Mouse (Mus musculus) embryo, embryonic 11.5 days (tissue): ENCODE results near the gene Ror1.

Source experiments
- DNase-seq: peaks from one replicate; pipeline ENCODE4 v3.0.0-alpha.2; 2012; ENCODE audit warnings: low read depth, low spot score

Ror1 gene

GRCm38 (mm10) chr4:100386272-100386988, 290.8 kb downstream of the Ror1 start:
- no peak for DNase-seq

GRCm38 (mm10) chr4:100390436-100390835, 294.8 kb downstream of the Ror1 start:
- no peak for DNase-seq

- DNase-seq, result no peak
Observed at GRCm38 (mm10) chr4:100391021-100391420, 295.4 kb downstream of the Ror1 start.

GRCm38 (mm10) chr4:100393374-100394061, 297.9 kb downstream of the Ror1 start:
- DNase-seq, result no peak

- DNase-seq, result no peak
Observed at GRCm38 (mm10) chr4:100395407-100395806, 299.8 kb downstream of the Ror1 start.

GRCm38 (mm10) chr4:100398079-100398478, 302.5 kb downstream of the Ror1 start:
- no peak for DNase-seq

- DNase-seq, result no peak
Observed at GRCm38 (mm10) chr4:100401078-100401477, 305.5 kb downstream of the Ror1 start.

- DNase-seq, result no peak
Observed at GRCm38 (mm10) chr4:100401581-100402470, 306.2 kb downstream of the Ror1 start.

- peak; percentile 57 for DNase-seq
Observed at GRCm38 (mm10) chr4:100407261-100407874, 311.8 kb downstream of the Ror1 start.

GRCm38 (mm10) chr4:100409521-100409920, 313.9 kb downstream of the Ror1 start:
- no peak for DNase-seq

GRCm38 (mm10) chr4:100411841-100412539, 316.4 kb downstream of the Ror1 start:
- no peak for DNase-seq

GRCm38 (mm10) chr4:100422756-100423155, 327.2 kb downstream of the Ror1 start:
- DNase-seq, result no peak

GRCm38 (mm10) chr4:100426101-100426500, 330.5 kb downstream of the Ror1 start:
- DNase-seq, result no peak

- DNase-seq, result no peak
Observed at GRCm38 (mm10) chr4:100429371-100429900, 333.8 kb downstream of the Ror1 start.

- DNase-seq, result peak; percentile 44
Observed at GRCm38 (mm10) chr4:100435281-100436168, 339.9 kb downstream of the Ror1 start.

- no peak for DNase-seq
Observed at GRCm38 (mm10) chr4:100436169-100436547, 340.6 kb downstream of the Ror1 start.

GRCm38 (mm10) chr4:100446897-100447296, 351.3 kb downstream of the Ror1 start:
- DNase-seq, result no peak

- DNase-seq, result no peak
Observed at GRCm38 (mm10) chr4:100462493-100463120, 367.0 kb downstream of the Ror1 start.

GRCm38 (mm10) chr4:100478592-100479321, 383.2 kb downstream of the Ror1 start, which contains the start of gene Ube2u:
TSS of gene Ube2u (plus strand) at chr4:100478849.
- no peak for DNase-seq
